Mouse (Mus musculus): ENCODE results near the gene Creg1. TPM values are rescaled to one million over a fixed set of nuclear protein-coding genes. Genes with fewer than 3 reads are reported as not detected.
A peak's percentile ranks its signal among the peaks of the same experiment; 100 is the strongest.

Gene Creg1
- 10 to 100 TPM; 27.1 to 28.5 TPM for total RNA-seq (2021)

- DNase-seq (ENCODE audit: low spot score in 2 of 2) = peak; percentile 92 to 97
- intact Hi-C loops (cut with DNase I) = no loop called here
Observed at GRCm38 (mm10) chr1:165763635-165764372, at the start of gene Creg1. Creg1 (plus strand) TSS chr1:165763746.

- DNase-seq (ENCODE audit: low spot score in 2 of 2) = no peak
- intact Hi-C loops (cut with DNase I) = no loop called here
Observed at GRCm38 (mm10) chr1:165713798-165714197, 49.7 kb upstream of the Creg1 start.

- intact Hi-C loops (cut with DNase I) = no loop called here
- DNase-seq (ENCODE audit: low spot score in 2 of 2) = no peak
Observed at GRCm38 (mm10) chr1:165716426-165716825, 47.1 kb upstream of the Creg1 start.

- DNase-seq (ENCODE audit: low spot score in 2 of 2) = peak in 1 of 2 experiments; percentile 53
- intact Hi-C loops (cut with DNase I) = no loop called here
Observed at GRCm38 (mm10) chr1:165717711-165718542, 45.6 kb upstream of the Creg1 start.

GRCm38 (mm10) chr1:165718543-165719105 is 44.9 kb upstream of the Creg1 start:
- intact Hi-C loops (cut with DNase I) = no loop called here

GRCm38 (mm10) chr1:165722531-165723123 is 40.9 kb upstream of the Creg1 start:
- intact Hi-C loops (cut with DNase I) = no loop called here
- no peak for DNase-seq (ENCODE audit: low spot score in 2 of 2)

More at GRCm38 (mm10) chr1:165718543-165719105, 44.9 kb upstream of the Creg1 start:
- no peak for DNase-seq (ENCODE audit: low spot score in 2 of 2)

GRCm38 (mm10) chr1:165724219-165725033 is 39.1 kb upstream of the Creg1 start:
- intact Hi-C loops (cut with DNase I) = no loop called here

GRCm38 (mm10) chr1:165725039-165725644 is 38.4 kb upstream of the Creg1 start:
- no peak for DNase-seq (ENCODE audit: low spot score in 2 of 2)
- intact Hi-C loops (cut with DNase I) = no loop called here

More at GRCm38 (mm10) chr1:165724219-165725033, 39.1 kb upstream of the Creg1 start:
- DNase-seq (ENCODE audit: low spot score in 2 of 2) = no peak

- DNase-seq (ENCODE audit: low spot score in 2 of 2) = no peak
- intact Hi-C loops (cut with DNase I) = no loop called here
Observed at GRCm38 (mm10) chr1:165726986-165727385, 36.6 kb upstream of the Creg1 start.

- intact Hi-C loops (cut with DNase I) = no loop called here
- no peak for DNase-seq (ENCODE audit: low spot score in 2 of 2)
Observed at GRCm38 (mm10) chr1:165728057-165728639, 35.4 kb upstream of the Creg1 start.

- DNase-seq (ENCODE audit: low spot score in 2 of 2) = no peak
- intact Hi-C loops (cut with DNase I) = no loop called here
Observed at GRCm38 (mm10) chr1:165730129-165730528, 33.4 kb upstream of the Creg1 start.

GRCm38 (mm10) chr1:165731553-165731952 is 32.0 kb upstream of the Creg1 start:
- DNase-seq (ENCODE audit: low spot score in 2 of 2) = no peak
- intact Hi-C loops (cut with DNase I) = no loop called here

- intact Hi-C loops (cut with DNase I) = loop anchor here (5.0 kb wide), 1 partner anchor 153 kb away; no protein-coding TSS in a partner anchor
- DNase-seq (ENCODE audit: low spot score in 2 of 2) = no peak
Observed at GRCm38 (mm10) chr1:165734840-165735239, 28.7 kb upstream of the Creg1 start.

- DNase-seq (ENCODE audit: low spot score in 2 of 2) = peak; percentile 87 to 93
- intact Hi-C loops (cut with DNase I) = loop anchor here (1.0 to 5.0 kb wide), 2 partner anchors 76 to 154 kb away; no protein-coding TSS in a partner anchor
Observed at GRCm38 (mm10) chr1:165735826-165736818, 27.4 kb upstream of the Creg1 start.

GRCm38 (mm10) chr1:165737451-165737850 is 26.1 kb upstream of the Creg1 start:
- DNase-seq (ENCODE audit: low spot score in 2 of 2) = no peak
- intact Hi-C loops (cut with DNase I) = loop anchor here (5.0 kb wide), 1 partner anchor 155 kb away; no protein-coding TSS in a partner anchor

- intact Hi-C loops (cut with DNase I) = loop anchor here (5.0 kb wide), 1 partner anchor 156 kb away; no protein-coding TSS in a partner anchor
- DNase-seq (ENCODE audit: low spot score in 2 of 2) = no peak
Observed at GRCm38 (mm10) chr1:165737867-165738266, 25.7 kb upstream of the Creg1 start.

- DNase-seq (ENCODE audit: low spot score in 2 of 2) = no peak
- intact Hi-C loops (cut with DNase I) = loop anchor here (5.0 kb wide), 1 partner anchor 157 kb away; no protein-coding TSS in a partner anchor
Observed at GRCm38 (mm10) chr1:165738985-165739384, 24.6 kb upstream of the Creg1 start.

All from left cerebral cortex, postnatal 25 days (tissue).